Mouse (Mus musculus): ENCODE data around the gene Gm20388. TPM values are rescaled to one million over a fixed set of nuclear protein-coding genes. Genes with fewer than 3 reads are reported as not detected.
A peak's percentile ranks its signal among the peaks of the same experiment; 100 is the strongest.

Gm20388 gene
- polyA plus RNA-seq, 1 experiment from 2014 or later, result not detected

DNA sequence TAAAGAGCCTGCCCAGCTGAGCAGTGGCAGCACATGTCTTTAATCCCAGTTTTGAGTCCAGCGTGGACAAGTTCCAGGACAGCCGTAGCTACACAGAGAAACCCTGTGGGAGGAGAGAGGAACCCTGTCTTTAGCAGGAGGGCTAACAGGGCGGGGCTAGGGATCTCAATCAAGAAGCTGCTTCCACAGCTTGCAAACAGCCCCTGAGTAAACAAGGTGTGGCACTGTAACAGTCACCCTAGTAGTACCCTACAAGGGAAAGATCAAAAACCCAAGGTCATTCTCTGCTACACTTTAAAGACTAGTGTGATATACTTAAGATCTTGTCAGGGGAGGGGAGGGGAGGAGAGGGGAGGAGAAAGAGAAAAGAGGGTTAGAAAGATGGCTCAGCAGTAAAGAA lies 3126.3 kb downstream of the Gm20388 start:
- TF ChIP-seq EP300 (optimal IDR thresholded peaks at IDR 0.05) (no peak), CTCF (IDR thresholded peaks at IDR 0.05; ENCODE audit: low read depth) (no peak)
- Histone ChIP-seq H3K36me3 (ENCODE audit: control insufficient read depth, insufficient read depth, low read length) (no peaks in the 10 kb centered on the region), H3K9ac (ENCODE audit: low read length) (no peak overlapping the region), H3K4me2 (replicated peaks; ENCODE audit: low read depth) (no peak overlapping the region), H3K4me3 (ENCODE audit: low read depth, low read length) (no peak overlapping the region), H3K27ac (replicated peaks) (no peak overlapping the region), H3K9me3 (ENCODE audit: control insufficient read depth, low read length) (no peaks in the 10 kb centered on the region), H3K27me3 (ENCODE audit: control insufficient read depth, insufficient read depth, low read length) (no peaks in the 10 kb centered on the region), H3K4me1 (replicated peaks; ENCODE audit: control insufficient read depth, insufficient read depth) (peaks cover 5% of the 10 kb centered on the region; the same call in 1 of the 2 replicates)
- DNase-seq (ENCODE audit: low spot score), result no peak
- ATAC-seq (ENCODE audit: low FRiP score, low TSS enrichment), result peak; percentile 54; the same call in 1 of the 2 replicates
- 22% methylated on average over 3 of the region's 3 CpGs for WGBS

- H3K36me3 ChIP-seq (ENCODE audit: control insufficient read depth, insufficient read depth, low read length), result no peaks in the 10 kb centered on the region
- no peak overlapping the region for H3K9ac ChIP-seq (ENCODE audit: low read length)
- DNase-seq (ENCODE audit: low spot score) (no peak), ATAC-seq (ENCODE audit: low FRiP score, low TSS enrichment) (no peak)
- no peak overlapping the region for H3K4me2 ChIP-seq (replicated peaks; ENCODE audit: low read depth)
- H3K9me3 ChIP-seq (ENCODE audit: control insufficient read depth, low read length), result no peaks in the 10 kb centered on the region
- no peak overlapping the region for H3K4me3 ChIP-seq (ENCODE audit: low read depth, low read length)
- H3K27me3 ChIP-seq (ENCODE audit: control insufficient read depth, insufficient read depth, low read length), result no peaks in the 10 kb centered on the region
- 74% methylated on average over 11 of the region's 11 CpGs for WGBS
- peaks cover 5% of the 10 kb centered on the region; the same call in 1 of the 2 replicates for H3K4me1 ChIP-seq (replicated peaks; ENCODE audit: control insufficient read depth, insufficient read depth)
- no peak overlapping the region for H3K27ac ChIP-seq (replicated peaks)
- no peak for TF ChIP-seq CTCF (IDR thresholded peaks at IDR 0.05; ENCODE audit: low read depth)
- TF ChIP-seq EP300 (optimal IDR thresholded peaks at IDR 0.05), result no peak
Observed at GRCm38 (mm10) chr8:123037487-123037886, 3126.8 kb downstream of the Gm20388 start.

DNA sequence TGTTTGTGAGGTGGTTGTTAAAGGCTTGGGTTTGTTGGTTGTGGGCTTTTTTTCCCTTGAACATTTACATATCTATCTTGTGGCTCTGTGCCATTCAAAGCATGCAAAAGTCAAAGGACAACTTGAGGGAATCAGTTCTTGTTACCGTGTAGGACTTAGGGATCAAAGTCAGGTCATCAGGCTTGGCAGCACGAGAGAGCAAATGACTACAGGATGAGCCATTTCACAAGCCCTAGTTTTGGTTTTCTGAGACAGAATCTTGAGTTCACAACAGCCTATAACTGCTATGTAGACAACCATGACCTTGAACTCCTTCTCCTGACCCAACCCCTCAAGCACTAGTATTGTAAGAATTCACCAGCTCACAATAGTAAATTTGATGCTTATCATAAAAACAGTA lies 3127.7 kb downstream of the Gm20388 start:
- no peak for TF ChIP-seq CTCF (IDR thresholded peaks at IDR 0.05; ENCODE audit: low read depth)
- no peak for TF ChIP-seq EP300 (optimal IDR thresholded peaks at IDR 0.05)
- Histone ChIP-seq H3K27me3 (ENCODE audit: control insufficient read depth, insufficient read depth, low read length) (no peaks in the 10 kb centered on the region), H3K36me3 (ENCODE audit: control insufficient read depth, insufficient read depth, low read length) (no peaks in the 10 kb centered on the region), H3K9me3 (ENCODE audit: control insufficient read depth, low read length) (no peaks in the 10 kb centered on the region), H3K27ac (replicated peaks) (no peak overlapping the region), H3K4me3 (ENCODE audit: low read depth, low read length) (no peak overlapping the region), H3K4me2 (replicated peaks; ENCODE audit: low read depth) (no peak overlapping the region), H3K9ac (ENCODE audit: low read length) (no peak overlapping the region), H3K4me1 (replicated peaks; ENCODE audit: control insufficient read depth, insufficient read depth) (peaks cover 6% of the 10 kb centered on the region; the same call in 1 of the 2 replicates)
- no peak for ATAC-seq (ENCODE audit: low FRiP score, low TSS enrichment)
- 19% methylated on average over 2 of the region's 2 CpGs for WGBS
- no peak for DNase-seq (ENCODE audit: low spot score)

- ATAC-seq (ENCODE audit: low FRiP score, low TSS enrichment) (no peak), DNase-seq (ENCODE audit: low spot score) (no peak)
- no peaks in the 10 kb centered on the region for H3K9me3 ChIP-seq (ENCODE audit: control insufficient read depth, low read length)
- no peak for TF ChIP-seq CTCF (IDR thresholded peaks at IDR 0.05; ENCODE audit: low read depth)
- H3K4me3 ChIP-seq (ENCODE audit: low read depth, low read length), result no peak overlapping the region
- H3K36me3 ChIP-seq (ENCODE audit: control insufficient read depth, insufficient read depth, low read length), result no peaks in the 10 kb centered on the region
- peaks cover 8% of the 10 kb centered on the region; the same call in 1 of the 2 replicates for H3K4me1 ChIP-seq (replicated peaks; ENCODE audit: control insufficient read depth, insufficient read depth)
- H3K9ac ChIP-seq (ENCODE audit: low read length), result no peak overlapping the region
- peak overlapping the region; percentile 62 for H3K4me2 ChIP-seq (replicated peaks; ENCODE audit: low read depth)
- WGBS, result 69% methylated on average over 11 of the region's 11 CpGs
- no peaks in the 10 kb centered on the region for H3K27me3 ChIP-seq (ENCODE audit: control insufficient read depth, insufficient read depth, low read length)
- H3K27ac ChIP-seq (replicated peaks), result 0 out of 2 replicates have a peak overlapping the region, but pooled peaks have one; percentile 24
Observed at GRCm38 (mm10) chr8:123039376-123040109, 3128.9 kb downstream of the Gm20388 start.

GRCm38 (mm10) chr8:123040110-123040650 lies 3129.5 kb downstream of the Gm20388 start:
- Histone ChIP-seq H3K4me2 (replicated peaks; ENCODE audit: low read depth) (peak overlapping the region; percentile 62), H3K27ac (replicated peaks) (peak overlapping the region; percentile 40), H3K4me1 (replicated peaks; ENCODE audit: control insufficient read depth, insufficient read depth) (peaks cover 8% of the 10 kb centered on the region; the same call in 1 of the 2 replicates), H3K9ac (ENCODE audit: low read length) (peak overlapping the region; percentile 100; the same call in 1 of the 2 replicates), H3K36me3 (ENCODE audit: control insufficient read depth, insufficient read depth, low read length) (no peaks in the 10 kb centered on the region), H3K27me3 (ENCODE audit: control insufficient read depth, insufficient read depth, low read length) (no peaks in the 10 kb centered on the region), H3K9me3 (ENCODE audit: control insufficient read depth, low read length) (no peaks in the 10 kb centered on the region), H3K4me3 (ENCODE audit: low read depth, low read length) (peak overlapping the region; percentile 100)
- 13% methylated on average over 4 of the region's 4 CpGs for WGBS
- TF ChIP-seq CTCF (IDR thresholded peaks at IDR 0.05; ENCODE audit: low read depth) (no peak), EP300 (optimal IDR thresholded peaks at IDR 0.05) (no peak)
- ATAC-seq (ENCODE audit: low FRiP score, low TSS enrichment) (no peak), DNase-seq (ENCODE audit: low spot score) (no peak)
